Mouse (Mus musculus) gastrocnemius, adult 2 months (tissue): ENCODE results near the gene Hmga2. TPM values are rescaled to one million over a fixed set of nuclear protein-coding genes. Genes with fewer than 3 reads are reported as not detected.

ENCODE experiments used
- DNase-seq: peaks from one replicate; pipeline ENCODE4 v3.0.0; 2022
- H3K27ac ChIP-seq: fragments of 200-600 bp; 2 replicates; pipeline ENCODE4 v1.8.1; 2022; ENCODE audit warnings: mild to moderate bottlenecking
- H3K4me3 ChIP-seq: fragments of 200-600 bp; 2 replicates; pipeline ENCODE4 v1.8.1; 2022; ENCODE audit warnings: mild to moderate bottlenecking, moderate library complexity
- CTCF ChIP-seq: fragments of 200-600 bp; IDR thresholded peaks from 2 replicates; pipeline ENCODE4 v1.8.1; 2022; ENCODE audit warnings: antibody characterized with exemption, mild to moderate bottlenecking, moderate library complexity
- intact Hi-C: fragments of 180-260 bp; cut with DNase I; formaldehyde crosslinking; loops from one replicate; pipeline ENCODE4 v1.15.1; 2025
- total RNA-seq, 2 experiments: library from RNA; stranded (reverse); gene quantifications; 2 replicates each; pipeline ENCODE4 v1.2.3; 2021

The Hmga2 gene
- total RNA-seq, 2 experiments from 2014 or later, result 0.10 TPM; not detected in 1

- intact Hi-C loops, result loop anchor here (10.0 kb wide), 1 partner anchor 45 kb away; the partner anchor contains the start of gene Hmga2
- H3K27ac ChIP-seq, result no peak overlapping the region; the same call in 1 of the 2 replicates
- no peak for TF ChIP-seq CTCF
- no peak for DNase-seq
- no peak overlapping the region for H3K4me3 ChIP-seq
Measured at GRCm38 (mm10) chr10:120429758-120430259, 46.5 kb downstream of the Hmga2 start.

- H3K27ac ChIP-seq, result peak overlapping the region; percentile 68
- no peak for DNase-seq
- no peak for TF ChIP-seq CTCF
- peak overlapping the region; percentile 64 for H3K4me3 ChIP-seq
- intact Hi-C loops, result loop anchor here (10.0 kb wide), 1 partner anchor 46 kb away; the partner anchor contains the start of gene Hmga2
Measured at GRCm38 (mm10) chr10:120429199-120429551, 47.1 kb downstream of the Hmga2 start.

DNA sequence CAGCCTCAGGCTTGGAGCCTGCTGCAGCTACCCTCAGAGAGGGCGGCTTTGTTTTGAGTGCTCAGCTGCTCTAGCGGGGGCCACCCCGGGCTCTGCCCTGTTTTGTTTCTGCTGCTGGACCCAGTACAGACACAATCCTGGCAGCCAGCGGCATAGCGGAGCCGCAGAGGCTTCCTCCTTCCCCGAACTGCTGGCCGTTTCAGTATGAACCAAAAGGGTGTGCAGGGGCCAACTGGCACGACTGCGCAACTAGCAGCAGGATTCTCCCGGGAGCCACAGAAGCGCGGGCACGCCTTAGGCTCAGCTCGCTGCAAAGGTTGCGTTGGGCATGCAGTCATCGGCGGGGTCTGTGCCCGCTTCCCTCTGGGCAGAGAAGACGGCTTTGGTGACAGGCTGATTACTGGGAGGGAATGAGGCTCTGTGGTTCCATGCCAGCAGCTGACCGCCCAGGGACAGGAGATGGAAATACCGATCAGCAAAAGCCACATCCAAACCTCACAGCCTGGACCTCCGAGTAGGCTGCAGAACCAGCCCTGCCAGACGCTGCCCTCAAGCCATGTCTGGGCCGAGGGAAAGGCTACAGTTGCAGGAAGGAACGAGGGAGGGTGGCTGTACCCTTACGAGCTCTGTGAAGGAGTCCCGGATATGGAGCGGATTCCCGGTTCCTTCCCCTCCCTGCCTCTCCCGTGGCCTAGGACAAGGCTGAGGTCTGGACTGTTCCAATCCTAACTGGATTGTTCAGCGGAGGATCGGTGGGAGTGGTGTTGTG is 47.7 kb downstream of the Hmga2 start:
- H3K4me3 ChIP-seq, result peak overlapping the region; percentile 64

GRCm38 (mm10) chr10:120426086-120426610 is 50.1 kb downstream of the Hmga2 start:
- no peak overlapping the region; the same call in 1 of the 2 replicates for H3K27ac ChIP-seq
- intact Hi-C loops, result loop anchor here (10.0 kb wide), 1 partner anchor 49 kb away; the partner anchor contains the start of gene Hmga2

More for the DNA sequence above, 47.7 kb downstream of the Hmga2 start:
- intact Hi-C loops, result loop anchor here (10.0 kb wide), 1 partner anchor 46 kb away; the partner anchor contains the start of gene Hmga2
- TF ChIP-seq CTCF, result no peak
- H3K27ac ChIP-seq, result peak overlapping the region; percentile 68
- DNase-seq, result peak; percentile 83

GRCm38 (mm10) chr10:120424015-120424414 is 52.3 kb downstream of the Hmga2 start:
- intact Hi-C loops, result loop anchor here (10.0 kb wide), 1 partner anchor 51 kb away; the partner anchor contains the start of gene Hmga2
- TF ChIP-seq CTCF, result no peak
- no peak overlapping the region for H3K27ac ChIP-seq

More at GRCm38 (mm10) chr10:120426086-120426610, 50.1 kb downstream of the Hmga2 start:
- peak; percentile 41 for DNase-seq
- TF ChIP-seq CTCF, result no peak
- peak overlapping the region; percentile 23 for H3K4me3 ChIP-seq

DNA sequence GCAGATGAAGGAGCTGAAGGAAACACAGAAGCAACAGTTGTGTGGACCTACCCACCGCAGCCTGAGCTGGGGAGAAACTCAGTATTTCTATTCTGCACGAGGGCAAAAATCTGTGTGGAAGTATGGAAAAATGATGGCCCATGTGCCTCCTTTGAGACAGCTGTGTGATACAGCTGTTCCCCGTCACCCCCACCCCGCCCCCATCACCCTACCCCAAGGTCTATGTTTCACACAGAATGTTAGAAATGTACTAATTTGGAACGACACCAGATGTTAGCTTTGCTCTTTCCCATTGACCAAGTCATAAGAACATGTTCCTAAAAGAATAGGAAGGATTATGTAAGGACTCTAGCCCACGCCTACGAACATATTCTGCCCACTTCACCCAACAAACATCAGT is 53.0 kb downstream of the Hmga2 start:
- Histone ChIP-seq H3K4me3 (no peak overlapping the region), H3K27ac (no peak overlapping the region)
- intact Hi-C loops, result loop anchor here (10.0 kb wide), 1 partner anchor 52 kb away; the partner anchor contains the start of gene Hmga2
- TF ChIP-seq CTCF, result no peak
- DNase-seq, result no peak

More at GRCm38 (mm10) chr10:120424015-120424414, 52.3 kb downstream of the Hmga2 start:
- DNase-seq, result no peak
- no peak overlapping the region for H3K4me3 ChIP-seq

DNA sequence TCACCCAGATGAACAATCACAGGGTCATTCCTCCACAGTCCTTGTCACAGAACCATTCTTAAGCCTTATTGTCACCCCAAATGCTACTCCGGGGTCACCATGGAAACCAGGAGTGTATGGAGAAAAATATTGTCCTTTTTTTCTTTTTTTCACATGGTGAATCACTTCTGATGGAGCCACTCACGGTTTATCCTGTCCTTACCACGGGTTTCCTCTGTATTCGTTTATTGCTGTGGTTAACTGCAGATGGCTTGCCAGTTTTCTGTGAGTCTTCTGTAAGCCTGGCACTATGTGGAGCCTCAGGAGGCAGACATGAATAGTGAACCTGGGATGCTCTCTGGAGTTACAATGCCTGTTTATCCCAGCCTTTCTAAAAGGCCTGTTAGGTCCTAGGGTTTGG is 53.4 kb downstream of the Hmga2 start:
- Histone ChIP-seq H3K4me3 (no peak overlapping the region), H3K27ac (no peak overlapping the region)
- no peak for TF ChIP-seq CTCF
- intact Hi-C loops, result loop anchor here (10.0 kb wide), 1 partner anchor 52 kb away; the partner anchor contains the start of gene Hmga2
- no peak for DNase-seq

DNA sequence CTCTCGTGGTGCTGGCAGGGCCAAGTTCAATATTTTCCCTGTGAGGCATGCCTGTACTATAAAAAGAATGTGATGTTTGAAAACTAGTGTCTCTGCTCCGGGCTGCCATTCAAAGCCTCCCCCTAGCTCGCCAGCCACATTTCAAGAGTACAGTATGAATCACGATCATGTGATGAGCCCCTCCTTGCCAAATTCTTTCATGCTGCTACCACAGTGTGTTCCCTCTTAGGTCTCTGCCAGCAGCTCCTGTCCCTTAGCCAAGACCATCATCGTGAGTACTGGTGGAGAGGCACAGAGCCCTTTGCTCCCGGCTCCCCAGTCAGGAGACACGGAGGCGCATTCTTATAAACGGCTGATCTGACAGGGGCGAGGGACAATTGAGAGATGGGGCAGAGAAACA is 54.2 kb downstream of the Hmga2 start:
- intact Hi-C loops, result loop anchor here (10.0 kb wide), 1 partner anchor 53 kb away; the partner anchor contains the start of gene Hmga2
- H3K27ac ChIP-seq, result no peak overlapping the region
- H3K4me3 ChIP-seq, result 0 out of 2 replicates have a peak overlapping the region, but pooled peaks have one; percentile 13
- peak; percentile 85 for DNase-seq
- TF ChIP-seq CTCF, result no peak

- no peak for TF ChIP-seq CTCF
- DNase-seq, result no peak
- no peak overlapping the region for H3K27ac ChIP-seq
- H3K4me3 ChIP-seq, result no peak overlapping the region
- intact Hi-C loops, result loop anchor here (10.0 kb wide), 1 partner anchor 54 kb away; the partner anchor contains the start of gene Hmga2
Measured at GRCm38 (mm10) chr10:120420971-120421629, 55.2 kb downstream of the Hmga2 start.

DNA sequence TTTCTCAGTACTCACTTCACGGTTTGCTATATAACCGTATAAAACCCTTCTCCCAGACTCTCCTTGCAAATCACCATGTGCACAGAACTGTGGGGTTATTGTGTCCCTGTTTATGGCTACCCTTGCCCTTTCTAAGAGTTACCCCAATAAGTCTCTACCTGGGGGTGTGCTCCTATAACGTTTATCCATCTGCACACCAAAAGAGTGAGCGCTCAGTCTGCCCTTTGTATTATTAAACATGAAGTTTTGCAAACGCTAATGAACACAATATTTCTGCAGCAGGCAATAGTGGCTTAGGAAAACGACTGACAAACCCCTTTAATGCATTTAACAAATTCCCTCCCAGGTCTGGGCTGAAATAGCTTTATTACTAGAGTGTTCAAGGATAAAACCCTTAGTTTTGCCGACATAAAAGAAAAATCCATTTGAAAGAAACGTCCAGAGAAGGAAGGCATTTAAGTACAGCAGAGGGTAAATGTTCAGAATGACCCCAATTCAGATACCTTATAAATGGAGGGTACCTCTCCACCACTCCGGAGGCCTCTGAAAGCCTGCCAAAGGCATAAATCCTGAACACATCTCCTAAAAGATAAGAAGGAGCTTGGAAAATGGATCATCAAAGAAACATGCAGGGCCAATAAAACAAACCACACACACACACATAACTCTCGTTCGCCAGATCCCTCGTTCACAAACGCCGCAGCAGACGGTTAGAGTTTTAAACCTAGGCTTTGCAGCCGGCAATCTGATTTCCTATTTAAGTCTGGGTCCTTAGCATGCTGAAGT is 57.3 kb downstream of the Hmga2 start:
- TF ChIP-seq CTCF, result no peak
- no peak for DNase-seq
- intact Hi-C loops, result no loop called here
- Histone ChIP-seq H3K27ac (no peak overlapping the region), H3K4me3 (no peak overlapping the region)

GRCm38 (mm10) chr10:120418211-120418610 is 58.1 kb downstream of the Hmga2 start:
- DNase-seq, result no peak
- no peak overlapping the region for H3K4me3 ChIP-seq
- no peak for TF ChIP-seq CTCF
- H3K27ac ChIP-seq, result no peak overlapping the region
- intact Hi-C loops, result no loop called here
